Mouse (Mus musculus) neutrophil, adult 59 days (primary cell): ENCODE data around the gene Tmem117. TPM values are rescaled to one million over a fixed set of nuclear protein-coding genes. Genes with fewer than 3 reads are reported as not detected.

ENCODE experiments used
- total RNA-seq, 2 experiments: library from RNA; stranded (reverse); gene quantifications; 1 replicate in 1 of 2; 2 replicates in 1 of 2; pipeline ENCODE4 v1.2.4; 2023

Tmem117 gene
- 1 to 10 TPM; 1.2 to 1.7 TPM for total RNA-seq

GRCm38 (mm10) chr15:94628830-94629601 is at the start of gene Tmem117:
Tmem117 (plus strand) TSS chr15:94629232.

GRCm38 (mm10) chr15:94589219-94590075 is 39.6 kb upstream of the Tmem117 start, which contains the start of gene Twf1:
Twf1 (minus strand) TSS chr15:94589889.

Other genes starting within 250 kb of the Tmem117 start
- gene Adamts20, start 163.8 kb upstream of the Tmem117 start, total RNA-seq = not detected
- gene Pus7l, start 85.7 kb upstream of the Tmem117 start, total RNA-seq = 1 to 10 TPM; 2.6 to 4.1 TPM
- 10 to 100 TPM; 44.5 to 50.9 TPM for gene Irak4, start 85.6 kb upstream of the Tmem117 start, total RNA-seq
- 10 to 100 TPM; 36.6 to 50.2 TPM for gene Twf1, start 39.3 kb upstream of the Tmem117 start, total RNA-seq